Comparison of ENCODE assay signal across 11 mouse cellular contexts in the genomic region with DNA sequence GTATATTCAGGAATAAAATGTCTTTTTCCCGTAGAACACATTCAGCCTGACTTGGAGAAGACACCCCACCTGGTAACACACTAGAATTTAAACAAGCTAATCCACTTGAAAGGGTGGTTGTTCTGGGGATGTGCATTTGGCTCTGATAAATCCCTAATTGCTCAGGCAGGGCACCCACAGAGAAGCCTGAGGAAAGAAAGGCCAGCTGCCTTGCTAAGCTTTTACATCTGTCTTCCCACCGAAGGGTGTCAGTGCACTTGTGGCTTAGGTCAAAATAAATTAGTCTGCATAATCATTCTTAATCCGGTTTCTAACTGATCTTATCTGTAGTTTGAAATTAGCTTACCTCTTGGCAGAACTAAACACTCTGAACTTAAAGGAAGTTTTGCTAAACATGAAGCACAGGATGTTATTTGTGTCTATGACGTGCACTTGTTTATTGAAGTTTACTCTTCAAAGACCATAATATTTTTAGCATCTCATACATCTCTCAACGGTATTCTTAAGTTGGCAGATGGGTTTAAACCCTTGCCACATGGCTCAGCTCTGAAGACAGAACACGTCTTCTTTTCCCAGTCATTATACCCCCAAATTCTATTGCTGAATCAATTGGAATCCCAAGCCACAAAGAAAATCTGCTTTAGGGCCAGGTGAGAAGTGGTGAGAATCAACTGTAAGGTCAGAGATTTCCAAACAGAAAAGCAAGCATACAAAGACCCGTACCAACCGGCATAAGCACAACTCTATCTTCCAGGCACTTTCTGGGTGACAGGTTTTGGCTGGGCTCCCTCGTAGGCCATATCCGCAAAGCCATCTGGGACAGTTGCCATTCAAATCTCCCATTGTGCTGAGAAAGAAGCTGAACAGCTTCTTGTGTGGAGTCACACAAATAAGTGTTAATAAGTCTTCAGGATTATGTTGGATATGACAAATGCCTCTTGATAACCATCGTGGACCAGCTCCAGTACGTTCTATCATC.
DNase-seq lines count a peak whose midpoint lies in the region; ATAC-seq lines count a peak whose summit lies in the region.
"Had no signal": no experiment of that assay in that cellular context is flagged by ENCODE, and none has a peak within 500 bp of the region (broad histone marks: within the 10 kb centered on the region; RNA-seq: fewer than 3 reads in every experiment).

No protein-coding gene starts in this region.

- DNase-seq in embryonic facial prominence, embryonic 14.5 days (ENCODE audit: low spot score) = peak; percentile 33
- no peak for DNase-seq in embryonic facial prominence, embryonic 10.5 days (ENCODE audit: low spot score)
- DNase-seq in thymus, postnatal 25 days = peak; percentile 15
- no peak for DNase-seq in thymus, postnatal 14 days
- DNase-seq in gastrocnemius, postnatal 10 days = no peak
- no peak for DNase-seq in right cerebral cortex, postnatal 25 days
- DNase-seq: B cell, adult 2 months; layer of hippocampus, adult 9-11 months had no signal

- 56% methylated on average over 12 of the region's 12 CpGs for WGBS in embryonic facial prominence, embryonic 14.5 days
- WGBS in embryonic facial prominence, embryonic 10.5 days = 57% methylated on average over 12 of the region's 12 CpGs
- WGBS in lung, embryonic 15.5 days = 28% methylated on average over 12 of the region's 12 CpGs
- 60% methylated on average over 12 of the region's 12 CpGs for WGBS in intestine, embryonic 15.5 days

- no peaks in the 10 kb centered on the region; the same call in 1 of the 2 replicates for H3K4me1 ChIP-seq in embryonic facial prominence, embryonic 14.5 days (ENCODE audit: control insufficient read depth, insufficient read depth, low read length)
- H3K4me1 ChIP-seq in embryonic facial prominence, embryonic 10.5 days = no peaks in the 10 kb centered on the region
- H3K4me1 ChIP-seq in lung, embryonic 15.5 days = peaks cover 7% of the 10 kb centered on the region; the same call in 1 of the 2 replicates
- no peaks in the 10 kb centered on the region for H3K4me1 ChIP-seq in intestine, embryonic 15.5 days (replicated peaks)
- H3K4me1 ChIP-seq: liver, embryonic 12.5 days had no signal

- ATAC-seq in embryonic facial prominence, embryonic 14.5 days (ENCODE audit: low read depth) = no peak
- peak; percentile 59 for ATAC-seq in lung, embryonic 15.5 days (ENCODE audit: borderline replicate concordance, extremely low read depth, low FRiP score, low TSS enrichment)
- no peak for ATAC-seq in intestine, embryonic 15.5 days
- ATAC-seq: liver, embryonic 12.5 days had no signal

- H3K27me3 ChIP-seq in embryonic facial prominence, embryonic 14.5 days (replicated peaks; ENCODE audit: control insufficient read depth, insufficient read depth, low read length) = no peaks in the 10 kb centered on the region
- no peaks in the 10 kb centered on the region for H3K27me3 ChIP-seq in embryonic facial prominence, embryonic 10.5 days (replicated peaks; ENCODE audit: low read depth, poor library complexity, severe bottlenecking)
- no peaks in the 10 kb centered on the region for H3K27me3 ChIP-seq in lung, embryonic 15.5 days
- H3K27me3 ChIP-seq in intestine, embryonic 15.5 days (replicated peaks) = no peaks in the 10 kb centered on the region
- H3K27me3 ChIP-seq: liver, embryonic 12.5 days had no signal

- no peaks in the 10 kb centered on the region for H3K9me3 ChIP-seq in embryonic facial prominence, embryonic 14.5 days (ENCODE audit: control insufficient read depth, low read length)
- no peaks in the 10 kb centered on the region for H3K9me3 ChIP-seq in embryonic facial prominence, embryonic 10.5 days
- no peaks in the 10 kb centered on the region for H3K9me3 ChIP-seq in lung, embryonic 15.5 days
- no peaks in the 10 kb centered on the region for H3K9me3 ChIP-seq in intestine, embryonic 15.5 days
- H3K9me3 ChIP-seq: liver, embryonic 12.5 days had no signal

- no peak overlapping the region for H3K27ac ChIP-seq in embryonic facial prominence, embryonic 14.5 days (replicated peaks; ENCODE audit: low read depth, low read length)
- no peak overlapping the region for H3K27ac ChIP-seq in embryonic facial prominence, embryonic 10.5 days (replicated peaks)
- no peak overlapping the region for H3K27ac ChIP-seq in lung, embryonic 15.5 days
- no peak overlapping the region for H3K27ac ChIP-seq in intestine, embryonic 15.5 days
- H3K27ac ChIP-seq: liver, embryonic 12.5 days had no signal

- H3K9ac ChIP-seq in embryonic facial prominence, embryonic 14.5 days (ENCODE audit: low read depth, low read length) = no peak overlapping the region
- H3K9ac ChIP-seq in lung, embryonic 15.5 days = no peak overlapping the region
- no peak overlapping the region for H3K9ac ChIP-seq in intestine, embryonic 15.5 days
- H3K9ac ChIP-seq: liver, embryonic 12.5 days had no signal

- no peak overlapping the region for H3K4me3 ChIP-seq in embryonic facial prominence, embryonic 14.5 days (ENCODE audit: low read depth, low read length)
- no peak overlapping the region for H3K4me3 ChIP-seq in embryonic facial prominence, embryonic 10.5 days
- H3K4me3 ChIP-seq in lung, embryonic 15.5 days = no peak overlapping the region
- H3K4me3 ChIP-seq in intestine, embryonic 15.5 days (replicated peaks) = no peak overlapping the region
- H3K4me3 ChIP-seq: liver, embryonic 12.5 days had no signal

- no peak overlapping the region for H3K4me2 ChIP-seq in embryonic facial prominence, embryonic 14.5 days (ENCODE audit: low read depth, low read length)
- H3K4me2 ChIP-seq in lung, embryonic 15.5 days = no peak overlapping the region
- H3K4me2 ChIP-seq in intestine, embryonic 15.5 days (replicated peaks) = no peak overlapping the region
- H3K4me2 ChIP-seq: liver, embryonic 12.5 days had no signal

- no peaks in the 10 kb centered on the region for H3K36me3 ChIP-seq in embryonic facial prominence, embryonic 14.5 days (ENCODE audit: control insufficient read depth, insufficient read depth, low read length)
- H3K36me3 ChIP-seq in embryonic facial prominence, embryonic 10.5 days (replicated peaks) = no peaks in the 10 kb centered on the region
- no peaks in the 10 kb centered on the region for H3K36me3 ChIP-seq in lung, embryonic 15.5 days
- no peaks in the 10 kb centered on the region for H3K36me3 ChIP-seq in intestine, embryonic 15.5 days
- H3K36me3 ChIP-seq: liver, embryonic 12.5 days had no signal

Comparison
In these comparisons a context has a peak if more than half of its experiments do, and no peak if none do; other contexts are left out.
1. DNase-seq: peak in embryonic facial prominence, embryonic 14.5 days (single experiment) and thymus, postnatal 25 days (single experiment); none in embryonic facial prominence, embryonic 10.5 days (single experiment), thymus, postnatal 14 days (single experiment), gastrocnemius, postnatal 10 days (single experiment) and right cerebral cortex, postnatal 25 days (single experiment).